Mouse (Mus musculus) embryonic fibroblast, embryonic 13.5 days (primary cell): ENCODE results near the gene Cherp.

ENCODE experiments used
- CTCF ChIP-seq: IDR thresholded peaks from 2 replicates; pipeline ENCODE4 v1.5.1; 2011; ENCODE audit warnings: mild to moderate bottlenecking, control low read depth, low read length, moderate library complexity, borderline replicate concordance; ENCODE audit not compliant: insufficient read depth
- POLR2A ChIP-seq: IDR thresholded peaks from 2 replicates; pipeline ENCODE4 v1.6.1; 2011; ENCODE audit warnings: low read depth, mild to moderate bottlenecking, control low read depth, low read length, moderate library complexity

GRCm38 (mm10) chr8:72421362-72422335 is 53.4 kb downstream of the Cherp start, which contains the start of gene Eps15l1:
- TF ChIP-seq POLR2A: peak; percentile 86
- no peak for TF ChIP-seq CTCF
